Mouse (Mus musculus): ENCODE results near the gene Mesd. TPM values are rescaled to one million over a fixed set of nuclear protein-coding genes. Genes with fewer than 3 reads are reported as not detected.

Mesd gene
- 16.5 and 20.2 TPM in 2 replicates for polyA plus RNA-seq (2012; rRNA removed)

DNA sequence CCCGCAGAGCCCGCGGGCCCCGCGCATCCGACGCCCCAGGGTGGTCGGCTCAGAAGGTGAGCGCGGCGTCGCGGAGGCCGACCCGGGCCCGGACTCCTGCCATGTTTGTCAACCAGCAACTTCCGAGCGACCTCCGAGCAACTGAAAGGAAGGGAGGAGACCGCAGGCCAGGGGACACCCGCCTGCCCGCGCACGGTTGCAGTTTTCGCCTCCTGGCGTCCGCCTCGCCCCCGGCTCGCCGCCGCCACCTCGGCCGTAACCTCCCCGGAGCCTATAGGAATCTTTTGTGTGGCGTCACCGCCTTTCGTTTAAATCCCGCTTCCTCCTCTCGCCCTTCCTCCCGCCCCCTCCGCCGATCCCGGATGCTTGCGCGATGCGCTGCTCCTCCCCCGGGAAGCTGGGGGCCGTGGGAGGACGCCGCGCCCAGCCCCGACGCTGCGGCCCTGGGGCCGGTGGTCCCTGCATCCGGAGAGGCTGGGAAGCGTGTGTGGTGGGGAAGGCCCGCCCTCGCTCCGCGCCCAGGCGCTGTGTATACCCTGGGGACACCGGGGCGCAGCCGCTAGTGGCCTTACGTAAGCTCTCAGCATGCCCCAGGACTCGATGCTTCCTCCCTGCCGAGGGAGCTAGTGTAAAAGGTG, at the start of gene Mesd, which contains the start of gene Tlnrd1:
Gene Mesd (plus strand): TSS at position 446 of the 638 bp plus-strand sequence.
Gene Tlnrd1 (minus strand): TSS at position 285 of the 638 bp plus-strand sequence.
- DNase-seq (ENCODE audit: low read depth), result no peak

DNA sequence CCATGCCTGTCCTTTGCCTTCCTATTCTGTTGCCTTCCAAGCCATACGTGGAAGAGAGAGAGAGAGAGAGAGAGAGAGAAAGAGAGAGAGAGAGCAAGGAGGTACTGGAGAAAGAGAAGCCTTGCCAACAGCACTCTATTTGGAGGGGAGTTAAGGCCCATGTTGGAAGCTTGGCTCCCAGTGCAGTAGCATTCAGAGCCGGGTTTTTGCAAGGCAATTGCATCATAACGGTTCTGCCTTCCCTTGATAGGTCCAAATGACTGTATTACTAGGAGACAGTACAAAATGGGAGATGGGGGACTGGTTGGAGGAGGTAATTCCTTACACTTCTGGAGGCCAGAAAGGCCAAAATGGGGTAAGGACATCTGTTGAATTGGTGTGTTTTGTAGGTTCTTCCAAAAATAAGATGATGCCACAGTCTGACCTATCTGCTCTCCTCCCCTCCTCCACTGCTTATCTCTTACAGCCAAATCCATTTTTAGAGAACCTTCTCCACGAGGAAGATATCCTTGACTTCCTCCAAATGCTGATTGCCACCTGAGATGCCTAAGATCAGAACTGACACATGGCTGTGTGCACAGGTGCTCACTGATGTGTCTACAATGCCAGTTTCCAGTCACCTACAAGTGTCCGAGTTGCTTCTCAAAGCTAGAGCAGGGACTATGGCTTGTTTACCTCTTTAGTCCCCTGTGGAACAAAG, 45.6 kb upstream of the Mesd start:
- DNase-seq (ENCODE audit: low read depth), result no peak

DNA sequence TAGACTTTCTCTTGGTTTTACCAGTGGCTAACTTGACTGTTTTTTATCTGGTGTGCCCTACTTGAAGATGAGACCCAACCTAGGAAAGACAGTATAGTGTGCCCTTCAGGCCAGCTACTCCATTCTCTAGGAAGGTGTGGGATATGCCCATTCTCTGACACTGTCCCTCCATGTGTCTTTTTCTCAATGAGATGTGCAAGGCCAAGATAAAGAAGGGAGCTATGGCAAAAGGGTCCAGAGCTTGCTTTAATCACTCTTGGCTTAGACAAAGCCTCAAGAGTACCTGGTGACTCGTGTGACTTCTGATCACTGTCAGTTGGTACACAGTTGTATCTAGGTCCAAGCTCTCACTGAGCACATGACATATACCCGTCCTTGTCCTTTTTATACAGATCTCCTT, 44.2 kb upstream of the Mesd start:
- DNase-seq (ENCODE audit: low read depth), result no peak

DNA sequence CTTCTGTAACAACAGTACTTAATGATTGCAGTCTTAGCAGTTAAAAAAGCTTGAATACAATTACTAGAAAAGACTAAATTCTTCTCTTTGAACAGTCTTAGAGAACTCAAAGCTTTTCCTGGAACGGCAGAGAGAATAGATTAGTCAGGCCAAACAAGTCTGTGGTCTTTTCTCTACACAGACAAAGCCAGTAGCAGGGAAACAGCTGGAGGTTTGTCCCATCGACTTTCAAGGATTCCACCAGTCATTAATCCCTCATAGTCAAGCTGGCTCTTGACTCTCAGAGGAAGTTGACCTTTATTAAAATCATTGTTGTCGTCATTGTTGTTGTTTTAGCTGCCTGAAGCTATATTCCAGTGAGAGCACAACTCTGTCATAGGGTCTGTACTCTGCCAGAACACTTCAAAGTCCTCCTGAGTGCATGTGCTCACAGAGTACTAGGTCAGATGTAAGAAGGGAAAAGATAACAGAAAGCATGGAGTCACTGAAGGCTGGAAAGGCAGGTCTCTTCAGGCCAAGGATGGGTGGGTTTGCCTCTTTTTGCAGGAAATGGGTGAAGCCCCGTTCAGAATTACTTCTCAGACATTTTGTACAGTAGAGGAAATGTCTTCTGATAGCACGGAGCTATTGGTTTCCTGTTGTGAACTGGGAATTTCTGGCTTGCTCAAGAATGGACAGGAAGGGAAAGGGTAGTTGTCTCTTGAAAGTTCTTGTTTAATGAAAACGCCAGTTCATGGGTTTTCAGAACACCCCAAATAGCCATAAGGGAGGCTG, 41.6 kb upstream of the Mesd start:
- DNase-seq (ENCODE audit: low read depth), result no peak

DNA sequence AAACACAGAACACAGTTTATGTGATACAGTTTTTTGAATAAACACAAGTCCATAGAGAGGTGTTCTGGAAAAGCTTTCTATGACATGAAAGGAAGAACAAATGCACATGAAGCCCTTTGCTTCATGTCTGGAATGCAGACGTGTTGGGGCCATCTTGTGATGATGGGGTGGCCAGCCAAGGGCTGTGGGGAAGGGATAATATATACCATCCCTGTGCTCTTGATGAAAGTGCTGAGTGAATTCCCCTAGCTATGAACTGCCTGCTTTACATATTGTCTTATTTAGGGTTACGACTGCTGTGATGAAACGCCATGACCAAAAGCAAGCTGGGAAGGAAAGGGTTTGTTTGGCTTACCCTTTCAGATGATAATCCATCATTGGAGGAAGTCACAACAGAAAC, 39.5 kb upstream of the Mesd start:
- no peak for DNase-seq (ENCODE audit: low read depth)

DNA sequence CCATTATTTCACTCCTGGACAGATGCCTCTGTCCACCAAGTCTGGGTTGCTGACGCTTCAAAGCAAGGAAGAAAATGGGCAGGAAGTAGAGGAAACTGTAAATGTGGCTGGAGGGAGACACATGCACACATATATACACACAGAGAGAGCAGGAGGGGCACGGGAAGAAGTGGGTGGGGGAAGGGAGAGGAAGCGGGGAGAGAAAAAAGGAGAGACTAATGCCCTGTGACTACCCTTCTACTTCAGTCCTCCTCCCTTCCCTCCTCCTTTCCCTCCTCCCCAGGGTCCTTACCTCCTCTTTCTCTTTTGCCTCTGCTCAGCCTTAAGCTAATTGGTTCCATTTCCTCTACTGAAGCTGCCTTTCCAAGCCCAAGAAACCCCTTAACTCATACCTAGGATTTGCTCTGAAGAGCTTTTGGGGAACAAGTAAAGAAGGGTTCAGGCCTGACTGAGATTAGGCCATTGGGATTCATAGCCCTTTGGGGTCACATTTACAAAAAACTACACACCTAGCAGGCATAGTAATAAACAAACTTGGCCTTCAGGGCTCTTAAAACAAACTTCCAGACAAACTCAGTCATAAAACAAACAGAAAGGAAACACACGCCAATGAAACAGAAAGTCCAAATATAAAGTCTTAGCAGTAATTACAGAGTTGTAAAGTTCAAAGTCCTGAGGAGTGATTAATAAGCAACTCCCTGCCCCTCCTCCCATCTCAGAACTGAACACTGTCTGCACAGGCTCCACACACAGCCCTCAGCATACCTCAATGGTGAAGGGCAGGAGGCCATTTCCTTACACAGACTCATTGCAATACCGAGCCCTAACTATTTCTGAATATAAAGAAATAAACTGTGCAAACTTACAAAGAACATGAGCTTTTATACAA, 36.8 kb upstream of the Mesd start:
- DNase-seq (ENCODE audit: low read depth), result no peak

DNA sequence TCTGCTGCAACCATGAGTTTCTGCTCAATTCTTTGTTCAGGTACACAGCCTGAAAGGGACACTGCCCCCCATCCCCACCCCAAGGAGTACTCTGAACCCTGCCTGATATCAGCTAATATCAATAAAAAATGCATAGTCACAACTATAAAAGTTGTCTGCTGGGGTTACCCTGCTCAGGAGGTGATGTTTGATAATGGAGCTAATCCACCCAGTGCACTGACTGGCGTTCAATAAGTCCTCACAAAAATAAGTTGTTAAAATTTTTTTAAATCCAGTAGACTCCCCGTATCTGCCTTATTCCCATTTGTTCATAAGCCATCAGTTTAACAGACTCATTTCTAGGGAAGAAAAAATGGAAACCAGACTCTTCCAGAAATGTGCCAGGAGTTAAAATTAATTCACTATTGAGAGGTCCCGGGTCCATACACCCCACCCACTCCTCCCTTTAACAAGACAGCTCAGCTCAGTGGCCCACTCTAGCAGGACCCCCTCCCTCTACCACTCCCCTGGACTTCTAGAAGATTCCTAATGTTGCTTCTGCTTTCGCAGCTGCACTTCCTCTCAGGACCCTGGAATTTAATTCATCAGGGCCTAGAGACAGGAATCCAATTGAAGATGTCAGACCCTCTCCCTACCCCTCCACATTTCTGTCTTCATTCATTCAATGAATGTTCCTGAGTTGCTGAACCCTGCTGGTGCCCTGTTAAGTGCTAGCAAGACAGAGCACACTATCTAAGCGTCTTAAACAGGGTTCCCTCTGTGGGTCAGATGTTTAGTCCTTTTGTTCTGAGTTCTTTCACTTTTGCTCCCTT, 32.5 kb upstream of the Mesd start:
- no peak for DNase-seq (ENCODE audit: low read depth)

DNA sequence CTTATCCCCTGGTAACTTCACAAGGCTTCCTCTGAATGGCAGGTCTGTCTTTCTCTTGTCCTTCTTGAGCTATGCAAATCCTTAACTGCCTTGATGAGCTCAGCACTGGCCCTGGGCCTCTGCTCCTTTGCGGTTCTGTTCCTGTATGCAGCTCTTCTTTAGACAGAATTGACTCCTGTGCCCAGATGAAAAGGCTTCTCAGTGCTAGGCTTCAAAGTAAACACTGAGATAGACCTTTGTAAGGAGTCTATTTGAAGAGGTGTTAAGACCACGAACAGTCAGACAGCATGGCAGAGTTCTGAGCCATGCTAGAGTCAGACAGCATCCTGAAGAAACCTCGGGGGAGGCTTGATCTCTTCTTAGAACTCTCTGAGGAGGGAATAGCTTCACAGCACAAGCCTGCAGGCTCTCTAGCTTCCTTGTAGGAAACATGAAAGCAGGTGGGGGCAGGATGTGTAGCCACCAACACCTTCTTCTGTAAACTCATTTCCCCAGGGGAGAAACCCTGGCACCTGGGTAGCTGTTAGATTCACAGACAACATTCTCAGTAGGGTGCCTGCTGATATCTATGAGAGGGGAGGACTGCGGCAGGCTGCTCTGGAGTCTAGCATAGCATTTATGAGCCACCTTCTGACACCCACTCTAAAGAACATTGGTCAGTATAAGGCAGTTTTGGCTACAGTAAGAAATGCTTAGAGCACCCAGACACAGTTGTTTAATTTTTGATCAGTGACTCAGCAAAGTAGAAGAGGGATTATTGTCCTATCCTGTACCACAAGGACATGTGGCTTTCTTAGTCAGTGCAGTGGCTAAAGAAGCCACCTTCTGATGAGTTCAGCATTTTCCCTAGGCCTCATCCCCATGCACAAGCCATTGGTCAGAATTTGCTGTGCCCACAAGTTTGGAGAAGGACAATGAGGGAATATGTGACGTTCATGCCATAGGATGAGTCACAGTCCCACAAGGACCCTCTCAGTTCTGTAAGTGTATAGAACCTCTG, 31.6 kb upstream of the Mesd start:
- no peak for DNase-seq (ENCODE audit: low read depth)

DNA sequence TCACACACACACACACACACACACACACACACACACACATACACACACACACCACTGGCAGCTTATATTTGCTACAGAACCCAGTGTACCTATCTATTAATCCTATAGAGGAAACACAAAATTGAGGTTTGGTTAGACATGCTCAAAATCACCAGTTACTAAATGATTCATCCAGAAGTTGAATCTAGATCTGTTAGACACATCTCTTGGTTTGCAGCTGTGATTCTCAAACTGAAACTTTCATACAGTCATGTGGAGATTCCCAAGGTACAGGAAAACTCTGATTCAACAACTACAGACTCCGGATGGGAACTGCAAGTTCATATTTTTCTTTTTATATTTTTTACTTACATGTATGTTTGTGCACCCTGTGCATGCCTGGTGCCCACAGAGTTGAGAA, 29.1 kb upstream of the Mesd start:
- DNase-seq (ENCODE audit: low read depth), result no peak

DNA sequence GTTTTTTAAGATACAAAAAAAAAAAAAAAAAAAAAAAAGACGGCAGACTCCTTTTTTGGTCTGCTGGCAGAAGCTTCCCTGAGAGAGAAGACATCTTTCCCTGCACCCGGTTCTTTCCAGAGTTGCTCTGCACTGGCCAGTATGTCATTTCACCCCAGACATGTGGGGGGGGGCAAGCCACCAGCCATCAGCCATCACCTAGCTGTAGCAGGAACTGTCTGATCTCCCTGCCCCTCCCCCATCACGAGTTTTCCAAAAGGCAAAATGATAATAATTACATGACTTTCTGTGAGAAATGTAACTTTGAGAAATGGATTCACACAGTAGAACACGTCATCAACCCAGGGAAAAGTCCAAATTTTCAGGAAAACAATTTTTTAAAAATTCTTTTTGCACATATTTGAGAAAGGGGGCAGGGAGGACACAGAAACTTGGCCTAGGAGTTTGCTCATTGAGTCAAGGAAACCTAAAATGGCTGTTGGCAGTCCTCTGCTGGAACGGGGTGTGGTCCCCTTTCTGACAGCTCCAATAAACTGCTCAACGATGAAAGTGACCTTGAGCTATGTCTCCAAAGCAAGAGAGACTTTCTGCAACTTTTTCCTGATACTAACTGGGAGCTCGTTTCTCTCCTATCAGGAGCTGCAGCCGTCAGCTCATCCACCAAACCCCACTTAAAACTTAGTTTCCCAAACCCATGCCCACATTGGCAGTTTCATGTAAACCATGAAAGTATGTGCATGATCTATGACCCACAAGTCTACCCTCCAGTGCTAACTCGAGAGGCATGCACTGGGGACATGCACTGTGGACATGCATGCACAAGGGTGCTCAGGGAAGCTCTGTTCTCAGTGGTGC, 27.7 kb upstream of the Mesd start:
- no peak for DNase-seq (ENCODE audit: low read depth)

DNA sequence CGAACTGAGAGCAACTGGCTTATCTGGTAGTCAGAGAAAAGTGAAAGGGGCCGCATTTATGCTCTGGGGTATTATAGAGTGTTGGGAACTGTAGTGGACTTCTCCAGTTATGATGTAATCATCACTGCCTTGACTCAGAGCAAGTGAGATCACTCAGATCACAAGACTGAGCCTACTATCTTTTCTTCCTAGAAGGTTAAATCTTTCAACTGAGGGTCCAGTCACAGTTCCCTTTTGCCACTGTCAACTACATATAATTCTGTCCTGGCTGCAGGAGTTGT, 27.1 kb upstream of the Mesd start:
- no peak for DNase-seq (ENCODE audit: low read depth)

DNA sequence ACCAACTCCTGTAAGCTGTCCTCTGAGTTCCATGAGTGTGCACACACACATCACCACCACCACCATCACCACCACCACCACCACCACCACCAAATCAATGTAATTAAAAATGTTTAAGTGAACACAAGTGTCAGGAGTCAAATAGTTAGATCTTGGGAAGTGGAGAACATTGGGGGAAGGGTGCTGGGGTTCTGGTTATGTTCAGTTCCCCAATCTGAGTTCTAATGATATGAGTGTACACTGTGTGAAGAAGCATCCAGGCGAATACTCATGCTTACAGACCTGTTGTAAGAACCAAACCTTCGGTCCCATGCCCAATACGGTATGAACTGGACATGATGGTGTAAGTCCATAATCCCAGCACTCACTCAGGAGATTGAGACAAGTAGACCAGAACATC, 26.3 kb upstream of the Mesd start:
- DNase-seq (ENCODE audit: low read depth), result no peak

DNA sequence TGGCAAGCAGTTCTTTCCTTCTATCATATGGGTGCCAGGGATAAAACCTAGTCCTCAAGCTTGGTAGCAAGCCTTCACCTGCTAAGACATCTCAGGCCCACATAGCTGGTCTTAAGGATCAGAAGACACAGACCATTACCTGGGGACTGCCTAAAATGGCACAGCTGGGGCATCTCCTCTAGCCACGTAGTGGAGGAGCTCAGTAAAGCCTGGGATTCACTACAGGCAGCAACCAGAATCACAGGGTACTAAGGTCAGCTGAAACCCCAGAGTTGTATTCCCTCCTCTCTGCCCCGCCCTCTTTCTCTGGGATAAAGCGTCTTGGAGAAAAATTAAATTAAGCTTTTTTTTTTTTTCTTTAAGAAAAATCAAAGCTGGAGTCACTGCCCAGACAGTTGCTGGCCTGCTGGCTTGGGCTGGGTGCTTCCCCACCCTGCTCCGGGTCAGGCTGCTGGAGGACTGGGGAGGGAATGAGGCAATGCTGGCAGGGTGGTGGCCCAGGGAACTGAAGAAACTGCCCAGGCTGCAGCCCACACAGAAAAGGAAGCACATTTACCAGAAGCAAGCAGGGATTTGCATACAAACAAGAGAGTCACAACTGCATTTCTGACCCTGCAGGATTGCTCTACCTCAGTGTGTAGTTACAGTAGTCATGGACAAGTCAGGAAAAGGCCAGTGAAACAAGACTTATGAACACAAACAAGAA, 24.7 kb upstream of the Mesd start:
- DNase-seq (ENCODE audit: low read depth), result no peak

DNA sequence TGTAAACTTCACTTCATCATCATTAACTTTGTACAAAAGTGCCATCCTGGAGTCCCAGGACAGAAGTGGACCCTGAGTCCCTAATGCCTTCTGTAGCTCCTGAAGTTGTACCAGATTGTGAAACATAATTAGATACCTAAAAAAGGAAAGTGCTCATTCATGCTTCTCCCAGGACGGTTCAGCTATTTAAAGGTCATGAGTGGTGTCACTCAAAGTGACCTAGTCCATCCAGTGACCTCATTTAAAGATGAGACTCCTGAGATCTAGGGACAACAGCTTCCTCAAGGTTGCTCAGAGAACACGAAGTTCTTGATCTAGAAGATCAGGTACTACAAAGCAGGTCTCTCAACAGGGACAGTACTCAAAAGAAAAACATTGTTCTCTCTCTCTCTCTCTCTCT, 20.7 kb upstream of the Mesd start:
- no peak for DNase-seq (ENCODE audit: low read depth)

DNA sequence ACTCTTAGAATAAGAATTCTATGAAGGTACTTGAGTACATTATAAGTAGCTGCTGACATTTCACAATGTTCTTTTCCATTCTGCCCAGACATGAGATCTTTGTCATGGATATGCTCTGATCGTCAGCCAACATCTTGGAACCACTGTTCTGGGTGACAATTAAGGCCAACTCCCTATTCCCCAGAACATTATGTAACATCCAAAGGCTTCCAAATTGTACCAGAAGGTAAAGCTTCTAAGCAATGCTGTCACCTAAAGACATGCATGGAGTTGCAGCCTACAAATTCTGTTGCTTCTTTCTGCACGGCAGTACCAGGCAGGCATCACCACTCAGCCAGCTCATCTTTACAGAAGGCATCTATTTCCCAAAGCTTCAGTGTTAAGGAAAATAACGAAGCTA, 16.1 kb upstream of the Mesd start:
- peak; percentile 62 for DNase-seq (ENCODE audit: low read depth)

DNA sequence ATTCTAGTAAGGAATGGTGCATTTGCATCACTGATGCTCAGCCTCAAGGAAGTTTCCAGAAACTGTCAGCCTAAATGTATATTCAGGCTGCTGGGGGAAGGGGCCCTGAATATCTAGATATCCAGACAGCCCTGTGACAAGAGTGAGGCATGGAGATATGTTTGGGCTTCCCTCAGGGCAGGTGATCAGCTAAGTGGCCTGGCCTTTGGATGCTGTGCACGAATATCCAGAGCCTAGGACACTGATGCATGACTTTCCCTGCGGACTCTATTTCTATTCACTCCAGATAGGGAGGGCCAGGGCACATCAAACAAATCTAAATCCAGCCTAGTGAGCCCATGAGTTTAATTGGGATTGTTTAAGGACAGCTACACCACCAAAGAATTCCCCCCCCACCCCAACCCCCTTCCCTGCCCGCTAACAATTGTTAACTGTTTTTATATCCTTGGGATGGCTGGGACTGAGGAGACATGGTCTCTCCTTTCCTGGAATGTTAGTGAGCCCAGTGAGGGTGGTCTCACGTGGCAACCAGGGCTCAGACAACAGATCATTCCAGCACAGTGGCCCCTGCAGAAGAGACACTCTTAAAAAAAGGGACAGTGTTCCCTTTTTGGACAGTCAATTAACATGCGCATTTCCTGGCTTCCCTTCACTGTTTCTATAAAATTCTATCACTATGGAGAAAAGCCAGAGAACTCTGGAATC, 14.3 kb upstream of the Mesd start:
- DNase-seq (ENCODE audit: low read depth), result no peak

DNA sequence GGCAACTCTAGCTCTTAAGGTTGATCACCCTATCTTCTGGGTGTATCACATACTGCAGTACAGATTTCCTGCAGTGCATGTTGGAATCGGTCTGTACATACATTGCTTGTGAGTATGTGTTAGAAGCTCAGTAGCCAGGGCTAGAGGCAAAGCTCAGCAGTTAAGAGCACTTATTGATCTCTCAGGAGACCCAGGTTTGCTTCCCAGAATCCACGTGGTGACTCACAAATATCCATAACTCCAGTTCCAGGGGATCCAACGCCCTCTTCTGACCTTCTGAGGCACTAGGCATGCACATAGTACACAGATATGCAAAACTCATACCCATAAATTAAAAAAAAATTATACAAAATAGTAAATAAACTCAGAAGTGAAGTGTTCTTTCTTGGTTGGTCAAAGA, 7.2 kb upstream of the Mesd start:
- DNase-seq (ENCODE audit: low read depth), result no peak

Measured in gonadal fat pad, adult 2 months (tissue).